Mouse (Mus musculus): ENCODE measurements around the gene Mthfd1l.

DNA sequence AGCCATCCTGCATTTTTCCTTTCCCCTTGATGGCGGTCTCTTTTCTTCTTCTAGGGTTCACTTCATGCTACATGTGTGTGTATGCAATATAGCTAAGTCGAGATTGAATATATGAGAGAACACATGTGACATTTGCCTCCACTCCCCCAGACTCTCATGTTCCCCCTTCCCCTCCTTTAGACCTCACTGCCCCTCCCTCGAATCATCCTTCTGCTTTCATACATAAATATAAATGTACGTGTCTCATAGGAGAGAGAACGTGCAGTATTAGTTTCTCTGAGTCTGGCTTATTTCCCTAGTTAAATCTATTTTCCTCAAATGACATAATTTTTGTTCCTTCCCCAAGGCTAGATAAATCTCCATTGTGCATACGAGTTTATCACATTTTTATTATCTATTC lies 226.1 kb downstream of the Mthfd1l start:
- TF ChIP-seq EP300 (IDR thresholded peaks at IDR 0.05; ENCODE audit: insufficient read depth, low read depth, low read length) (no peak), POLR2A (IDR thresholded peaks at IDR 0.05; ENCODE audit: insufficient read depth, low read length) (no peak)
